Mouse (Mus musculus) midbrain, embryonic 13.5 days (tissue): Measurements from ENCODE around the gene Atrnl1. TPM values are rescaled to one million over a fixed set of nuclear protein-coding genes. Genes with fewer than 3 reads are reported as not detected.
"Not testable (repeated sequence)": the region's sequence is repeated elsewhere in the genome, so short reads cannot be mapped to it uniquely, and the experiment has no call there.

ENCODE experiments used
- ATAC-seq: fragments of 200-750 bp; cut with Nextera tagmentation; 2 replicates; pipeline ENCODE4 v1.8.0; 2017; ENCODE audit warnings: mild to moderate bottlenecking, moderate TSS enrichment, moderate library complexity
- H3K27ac ChIP-seq: fragments of 300-500 bp; sonication (generic); 2 replicates; pipeline ENCODE4 v1.5.1; 2015; ENCODE audit warnings: inconsistent platforms, mild to moderate bottlenecking, moderate library complexity
- H3K27me3 ChIP-seq: fragments of 300-500 bp; sonication (generic); 2 replicates; pipeline ENCODE4 v1.6.1; 2015; ENCODE audit warnings: mild to moderate bottlenecking, inconsistent platforms
- H3K36me3 ChIP-seq: fragments of 300-500 bp; sonication (generic); 2 replicates; pipeline ENCODE4 v1.6.1; 2015; ENCODE audit warnings: mild to moderate bottlenecking, inconsistent platforms
- H3K4me1 ChIP-seq: fragments of 300-500 bp; sonication (generic); replicated peaks from 2 replicates; pipeline ENCODE4 v1.6.1; 2015; ENCODE audit warnings: inconsistent platforms
- H3K4me2 ChIP-seq: fragments of 300-500 bp; sonication (generic); replicated peaks from 2 replicates; pipeline ENCODE4 v1.6.1; 2015; ENCODE audit warnings: moderate library complexity, mild to moderate bottlenecking, inconsistent platforms
- H3K4me3 ChIP-seq: fragments of 300-500 bp; sonication (generic); replicated peaks from 2 replicates; pipeline ENCODE4 v1.5.1; 2015; ENCODE audit warnings: mild to moderate bottlenecking, inconsistent platforms
- H3K9ac ChIP-seq: fragments of 300-500 bp; sonication (generic); replicated peaks from 2 replicates; pipeline ENCODE4 v1.6.1; 2015; ENCODE audit warnings: mild to moderate bottlenecking, inconsistent platforms
- H3K9me3 ChIP-seq: fragments of 300-500 bp; sonication (generic); 2 replicates; pipeline ENCODE4 v1.6.1; 2016; ENCODE audit warnings: mild to moderate bottlenecking, inconsistent platforms
- WGBS: fragments of 180-500 bp; shearing (Covaris S2); methylation state at CpG from one replicate; pipeline ENCODE4 v1.1.7; 2015; 5-methylcytosine and 5-hydroxymethylcytosine counted together
- polyA plus RNA-seq: library from polyadenylated mRNA; unstranded; fragments of >200 nt; fragmentation: Nextera tagmentation; extraction: Ambion mirVana; gene quantifications from 2 replicates; pipeline ENCODE4 v1.2.1, GENCODE M21; 2015

The Atrnl1 gene
- polyA plus RNA-seq, 1 experiment from 2014 or later: 10.2 TPM

- no peak for ATAC-seq
- Histone ChIP-seq H3K9ac (no peak overlapping the region), H3K4me2 (no peak overlapping the region), H3K9me3 (peaks cover 8% of the 10 kb centered on the region; the same call in 1 of the 2 replicates), H3K27ac (no peak overlapping the region), H3K4me3 (no peak overlapping the region), H3K36me3 (peaks cover 10% of the 10 kb centered on the region), H3K4me1 (no peaks in the 10 kb centered on the region), H3K27me3 (no peaks in the 10 kb centered on the region)
- 36% methylated on average over 2 of the region's 2 CpGs for WGBS
Observed at GRCm38 (mm10) chr19:58029661-58030060, 418.8 kb downstream of the Atrnl1 start.

DNA sequence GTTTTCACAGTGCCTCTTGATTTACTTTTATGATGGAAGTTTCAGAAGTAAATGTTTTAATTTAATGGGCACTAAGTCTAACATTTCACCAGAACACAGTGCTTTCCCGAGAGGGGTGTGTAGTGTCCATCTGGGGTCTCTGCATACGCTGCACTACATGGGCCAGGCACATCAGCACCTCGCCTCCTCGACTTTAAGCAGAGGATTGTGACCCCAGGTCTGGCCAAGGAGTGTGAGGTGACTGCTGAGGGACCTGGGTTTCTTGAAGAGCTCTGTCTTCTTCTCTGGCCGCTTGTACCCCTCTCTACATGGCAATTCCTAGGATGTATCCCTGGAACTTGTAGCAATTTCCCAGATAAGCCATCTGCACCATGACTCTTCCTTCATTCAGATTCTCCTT lies 422.4 kb downstream of the Atrnl1 start:
- peaks cover 5% of the 10 kb centered on the region; the same call in 1 of the 2 replicates for H3K4me1 ChIP-seq
- ATAC-seq: no peak
- H3K36me3 ChIP-seq: peaks cover 7% of the 10 kb centered on the region
- WGBS: 93% methylated on average over 5 of the region's 5 CpGs
- H3K27ac ChIP-seq: no peak overlapping the region
- H3K4me2 ChIP-seq: no peak overlapping the region
- no peaks in the 10 kb centered on the region for H3K27me3 ChIP-seq
- H3K9me3 ChIP-seq: peaks cover 8% of the 10 kb centered on the region; the same call in 1 of the 2 replicates
- H3K4me3 ChIP-seq: no peak overlapping the region
- no peak overlapping the region for H3K9ac ChIP-seq

- no peak for ATAC-seq
- no peak overlapping the region for H3K4me3 ChIP-seq
- H3K36me3 ChIP-seq: no peaks in the 10 kb centered on the region
- no peaks in the 10 kb centered on the region for H3K27me3 ChIP-seq
- H3K4me2 ChIP-seq: no peak overlapping the region
- H3K4me1 ChIP-seq: peaks cover 5% of the 10 kb centered on the region; the same call in 1 of the 2 replicates
- H3K27ac ChIP-seq: no peak overlapping the region
- 85% methylated on average over 3 of the region's 3 CpGs for WGBS
- no peak overlapping the region for H3K9ac ChIP-seq
- no peaks in the 10 kb centered on the region for H3K9me3 ChIP-seq
Observed at GRCm38 (mm10) chr19:58036166-58036565, 425.3 kb downstream of the Atrnl1 start.

DNA sequence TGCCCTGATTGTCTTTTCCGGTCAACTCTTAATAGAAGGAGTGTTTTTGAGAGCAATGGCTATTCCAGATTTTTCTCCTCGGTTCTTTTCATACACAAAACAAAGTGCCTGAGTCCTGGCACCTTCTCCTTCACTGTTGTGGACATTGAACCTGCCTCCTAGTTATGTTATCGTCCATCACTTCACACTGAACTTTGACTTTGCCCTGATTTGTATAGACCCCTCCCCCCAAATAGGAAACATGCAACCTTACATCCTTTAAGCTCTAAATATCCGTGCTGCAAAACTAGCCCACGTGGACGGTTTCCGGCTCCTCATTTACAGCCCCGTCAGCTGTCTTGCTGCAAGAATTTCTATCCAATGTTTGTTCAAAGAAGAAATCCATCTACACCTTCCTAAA lies 432.3 kb downstream of the Atrnl1 start:
- Histone ChIP-seq H3K9me3 (no peaks in the 10 kb centered on the region), H3K4me1 (peaks cover 5% of the 10 kb centered on the region; the same call in 1 of the 2 replicates), H3K4me3 (no peak overlapping the region), H3K36me3 (peaks cover 4% of the 10 kb centered on the region; the same call in 1 of the 2 replicates), H3K9ac (no peak overlapping the region), H3K4me2 (no peak overlapping the region), H3K27me3 (no peaks in the 10 kb centered on the region), H3K27ac (no peak overlapping the region)
- ATAC-seq: no peak
- 92% methylated on average over 8 of the region's 8 CpGs for WGBS

DNA sequence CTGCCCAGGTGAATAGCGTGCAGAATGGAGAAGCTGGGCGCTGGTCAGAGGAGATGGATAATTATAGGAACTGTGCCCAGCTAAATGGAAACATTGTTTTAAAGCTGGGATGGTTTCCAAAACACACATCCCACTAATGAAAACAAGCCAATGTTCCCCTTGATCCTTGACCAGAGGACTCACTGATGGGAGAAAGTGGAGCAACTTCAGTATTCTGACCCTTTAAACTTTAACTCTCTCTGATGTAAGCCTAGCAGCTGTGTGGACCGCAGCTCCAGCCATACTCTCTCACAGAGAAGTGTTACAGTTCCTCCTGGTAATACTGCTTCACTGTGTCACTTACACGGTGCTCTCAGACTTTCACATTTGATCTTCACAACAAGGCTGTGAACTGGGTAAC lies 432.7 kb downstream of the Atrnl1 start:
- Histone ChIP-seq H3K4me2 (no peak overlapping the region), H3K9ac (no peak overlapping the region), H3K27ac (no peak overlapping the region), H3K36me3 (peaks cover 4% of the 10 kb centered on the region; the same call in 1 of the 2 replicates), H3K9me3 (no peaks in the 10 kb centered on the region), H3K4me1 (peaks cover 5% of the 10 kb centered on the region; the same call in 1 of the 2 replicates), H3K27me3 (no peaks in the 10 kb centered on the region), H3K4me3 (no peak overlapping the region)
- no peak for ATAC-seq
- WGBS: 76% methylated on average over 4 of the region's 4 CpGs

GRCm38 (mm10) chr19:58044816-58045215 lies 434.0 kb downstream of the Atrnl1 start:
- H3K9me3 ChIP-seq: no peaks in the 10 kb centered on the region
- no peak overlapping the region for H3K4me3 ChIP-seq
- WGBS: 96% methylated on average over 5 of the region's 5 CpGs

DNA sequence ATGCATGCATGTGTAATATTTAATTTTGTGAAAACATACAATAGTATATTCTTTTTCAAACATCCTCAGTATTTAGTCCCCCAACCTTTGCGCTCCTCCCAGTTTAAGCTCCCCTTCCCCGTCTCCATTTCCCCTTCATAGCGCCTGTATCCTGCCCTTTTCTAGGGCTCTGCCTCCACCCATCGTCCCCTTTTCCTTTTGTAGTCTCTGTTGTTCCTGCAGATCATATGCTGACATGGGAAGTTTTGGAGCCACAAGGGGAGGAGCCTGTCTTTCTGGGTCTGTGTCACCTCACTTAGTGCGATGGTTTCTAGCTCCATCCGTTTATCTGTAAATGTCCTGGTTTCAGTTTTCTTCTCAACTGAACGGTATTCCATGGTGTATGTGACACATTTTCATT lies 435.8 kb downstream of the Atrnl1 start:
- no peak overlapping the region for H3K27ac ChIP-seq
- WGBS: 89% methylated on average over 7 of the region's 7 CpGs

More at GRCm38 (mm10) chr19:58044816-58045215, 434.0 kb downstream of the Atrnl1 start:
- H3K4me2 ChIP-seq: no peak overlapping the region
- peaks cover 5% of the 10 kb centered on the region; the same call in 1 of the 2 replicates for H3K4me1 ChIP-seq
- no peak for ATAC-seq
- no peak overlapping the region for H3K27ac ChIP-seq
- H3K27me3 ChIP-seq: no peaks in the 10 kb centered on the region
- peaks cover 4% of the 10 kb centered on the region; the same call in 1 of the 2 replicates for H3K36me3 ChIP-seq
- H3K9ac ChIP-seq: no peak overlapping the region

DNA sequence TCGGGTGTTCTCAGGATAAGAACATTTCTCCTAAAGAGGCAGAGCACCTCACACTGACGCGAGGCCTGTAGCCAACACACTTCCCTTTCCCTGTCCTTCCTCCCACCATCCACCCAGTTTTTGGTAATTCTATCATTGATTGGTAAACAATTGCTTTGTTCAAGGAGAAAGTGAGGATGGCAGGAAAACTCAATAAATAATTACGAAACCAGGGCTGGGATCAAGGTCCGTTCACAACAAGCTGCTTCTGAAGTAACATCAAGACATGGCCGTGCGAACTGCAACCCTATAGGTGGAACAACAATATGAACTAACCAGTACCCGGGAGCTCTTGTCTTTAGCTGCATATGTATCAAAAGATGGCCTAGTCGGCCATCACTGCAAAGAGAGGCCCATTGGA lies 439.6 kb downstream of the Atrnl1 start:
- 95% methylated on average over 8 of the region's 9 CpGs for WGBS
- ATAC-seq: not testable (repeated sequence)

More for the DNA sequence above, 435.8 kb downstream of the Atrnl1 start:
- no peak for ATAC-seq
- Histone ChIP-seq H3K4me1 (peaks cover 13% of the 10 kb centered on the region), H3K4me3 (no peak overlapping the region), H3K9ac (no peak overlapping the region), H3K36me3 (peaks cover 4% of the 10 kb centered on the region; the same call in 1 of the 2 replicates), H3K4me2 (no peak overlapping the region), H3K27me3 (no peaks in the 10 kb centered on the region), H3K9me3 (no peaks in the 10 kb centered on the region)

GRCm38 (mm10) chr19:58050986-58051385 lies 440.2 kb downstream of the Atrnl1 start:
- peaks cover 4% of the 10 kb centered on the region; the same call in 1 of the 2 replicates for H3K36me3 ChIP-seq
- H3K9me3 ChIP-seq: no peaks in the 10 kb centered on the region
- H3K4me1 ChIP-seq: peaks cover 27% of the 10 kb centered on the region
- 93% methylated on average over 8 of the region's 8 CpGs for WGBS
- H3K4me3 ChIP-seq: no peak overlapping the region
- no peak for ATAC-seq
- no peak overlapping the region; the same call in 1 of the 2 replicates for H3K9ac ChIP-seq
- no peak overlapping the region for H3K4me2 ChIP-seq
- no peaks in the 10 kb centered on the region for H3K27me3 ChIP-seq
- peak overlapping the region; percentile 30; the same call in 1 of the 2 replicates for H3K27ac ChIP-seq

More for the DNA sequence above, 439.6 kb downstream of the Atrnl1 start:
- H3K36me3 ChIP-seq, H3K9me3 ChIP-seq, H3K4me3 ChIP-seq, H3K27me3 ChIP-seq, H3K4me2 ChIP-seq, H3K27ac ChIP-seq, H3K9ac ChIP-seq: not testable (repeated sequence)
- H3K4me1 ChIP-seq: peaks cover 28% of the 10 kb centered on the region

GRCm38 (mm10) chr19:58051905-58052304 lies 441.1 kb downstream of the Atrnl1 start:
- peaks cover 4% of the 10 kb centered on the region; the same call in 1 of the 2 replicates for H3K36me3 ChIP-seq
- no peak overlapping the region for H3K27ac ChIP-seq
- WGBS: 77% methylated on average over 13 of the region's 13 CpGs
- no peaks in the 10 kb centered on the region for H3K9me3 ChIP-seq
- no peak overlapping the region for H3K9ac ChIP-seq
- no peak for ATAC-seq
- H3K27me3 ChIP-seq: no peaks in the 10 kb centered on the region
- H3K4me1 ChIP-seq: peaks cover 23% of the 10 kb centered on the region
- H3K4me2 ChIP-seq: no peak overlapping the region
- H3K4me3 ChIP-seq: no peak overlapping the region

GRCm38 (mm10) chr19:58052444-58053135 lies 441.8 kb downstream of the Atrnl1 start:
- Histone ChIP-seq H3K9ac (no peak overlapping the region), H3K9me3 (no peaks in the 10 kb centered on the region), H3K36me3 (peaks cover 4% of the 10 kb centered on the region; the same call in 1 of the 2 replicates), H3K27me3 (no peaks in the 10 kb centered on the region), H3K4me2 (no peak overlapping the region), H3K4me3 (no peak overlapping the region), H3K27ac (no peak overlapping the region), H3K4me1 (peaks cover 23% of the 10 kb centered on the region)
- no peak for ATAC-seq
- 61% methylated on average over 13 of the region's 13 CpGs for WGBS

GRCm38 (mm10) chr19:58059719-58060118 lies 448.9 kb downstream of the Atrnl1 start:
- Histone ChIP-seq H3K9ac (no peak overlapping the region), H3K27ac (peak overlapping the region; percentile 54), H3K4me3 (no peak overlapping the region), H3K36me3 (no peaks in the 10 kb centered on the region), H3K4me2 (no peak overlapping the region; the same call in 1 of the 2 replicates), H3K9me3 (no peaks in the 10 kb centered on the region), H3K4me1 (peaks cover 51% of the 10 kb centered on the region), H3K27me3 (peaks cover 4% of the 10 kb centered on the region)
- 16% methylated on average over 9 of the region's 9 CpGs for WGBS
- ATAC-seq: no peak
